Mouse (Mus musculus) retina, embryonic 14.5 days (tissue): Measurements from ENCODE around the gene Rab15.

Source experiments
- DNase-seq: peaks from one replicate; pipeline ENCODE4 v3.0.0-alpha.2; 2015; ENCODE audit warnings: low spot score

The Rab15 gene

GRCm38 (mm10) chr12:76778305-76779083 lies 44.2 kb downstream of the Rab15 start:
- no peak for DNase-seq

- no peak for DNase-seq
These were observed 44.9 kb downstream of the Rab15 start for GRCm38 (mm10) chr12:76777845-76778244.

GRCm38 (mm10) chr12:76776898-76777297 lies 45.8 kb downstream of the Rab15 start:
- no peak for DNase-seq

GRCm38 (mm10) chr12:76775132-76775531 lies 47.6 kb downstream of the Rab15 start:
- DNase-seq = no peak

- no peak for DNase-seq
These were observed 48.1 kb downstream of the Rab15 start for GRCm38 (mm10) chr12:76774652-76775051.

- DNase-seq = no peak
These were observed 51.2 kb downstream of the Rab15 start for GRCm38 (mm10) chr12:76771540-76771939.

- DNase-seq = no peak
These were observed 51.7 kb downstream of the Rab15 start for GRCm38 (mm10) chr12:76770841-76771500.

- no peak for DNase-seq
These were observed 56.6 kb downstream of the Rab15 start for GRCm38 (mm10) chr12:76765901-76766630.

- DNase-seq = peak; percentile 95
These were observed 57.3 kb downstream of the Rab15 start, which contains the start of the genes Churc1 and Fntb for GRCm38 (mm10) chr12:76765354-76765851. TSS of gene Churc1 (plus strand) at chr12:76765538. TSS of gene Fntb (plus strand) at chr12:76765589.

- peak; percentile 90 for DNase-seq
These were observed 69.9 kb downstream of the Rab15 start for GRCm38 (mm10) chr12:76752652-76753318.

GRCm38 (mm10) chr12:76750866-76751459 lies 71.7 kb downstream of the Rab15 start:
- DNase-seq = no peak
